Mouse (Mus musculus) brain, embryonic 14.5 days (tissue): ENCODE measurements at regions not wholly inside any gene's neighbourhood (a gene's known extent, or its start where the extent isn't known, plus 50 kb on each side); places are given as distances from the start of the nearest gene placed in this dataset.

Experiments used
- CTCF ChIP-seq: fragments of 200-500 bp; IDR thresholded peaks from 2 replicates; pipeline ENCODE4 v1.5.1; 2012; ENCODE audit warnings: inconsistent platforms, mild to moderate bottlenecking, moderate library complexity, borderline replicate concordance; ENCODE audit not compliant: insufficient read depth, insufficient read length; ENCODE audit errors: extremely low read depth
- POLR2A ChIP-seq: fragments of 200-500 bp; IDR thresholded peaks from 2 replicates; pipeline ENCODE4 v1.6.1; 2012; ENCODE audit warnings: mild to moderate bottlenecking, inconsistent platforms, borderline replicate concordance; ENCODE audit not compliant: poor library complexity, insufficient read depth, insufficient read length, severe bottlenecking; ENCODE audit errors: extremely low read depth

GRCm38 (mm10) chr8:11138302-11139020 is 130.2 kb upstream of the Irs2 start:
- no peak for TF ChIP-seq CTCF
- no peak for TF ChIP-seq POLR2A
